Comparison of ENCODE assay signal across 12 mouse cellular contexts in the genomic region with DNA sequence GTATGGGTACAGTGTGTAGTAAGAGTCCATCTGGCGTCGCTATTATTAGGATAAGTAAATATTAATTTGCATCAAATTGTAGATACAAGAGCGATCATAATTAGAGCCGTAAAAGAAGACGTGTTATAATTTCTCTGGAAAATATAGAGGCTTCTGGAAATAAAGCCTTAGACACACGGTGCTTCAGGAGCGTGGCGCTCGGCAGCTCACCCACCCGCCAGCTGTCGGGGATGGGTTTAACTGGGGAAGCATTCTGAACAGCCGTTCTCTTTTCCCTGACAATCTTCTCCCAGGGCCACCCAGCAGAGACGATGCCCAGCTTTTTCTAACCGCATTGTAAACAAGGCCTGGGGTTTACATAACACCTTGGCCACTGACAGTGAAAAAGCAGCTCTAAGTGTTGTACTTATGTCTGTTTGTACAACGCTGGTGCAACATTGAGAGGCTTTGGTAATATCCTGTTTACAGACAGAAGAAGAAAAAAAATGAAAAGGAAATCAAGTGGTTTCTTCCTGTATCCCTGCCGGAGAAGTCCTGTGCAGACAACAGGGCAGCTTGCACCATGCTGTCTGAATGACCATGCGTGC.
DNase-seq lines count a peak whose midpoint lies in the region; ATAC-seq and TF ChIP-seq lines count a peak whose summit lies in the region.
"Had no signal": no experiment of that assay in that cellular context is flagged by ENCODE, and none has a peak within 500 bp of the region (broad histone marks: within the 10 kb centered on the region; RNA-seq: fewer than 3 reads in every experiment).

No protein-coding gene starts in this region.

- TF ChIP-seq POLR2A in brain, embryonic 14.5 days (IDR thresholded peaks at IDR 0.05; ENCODE audit: borderline replicate concordance, extremely low read depth, insufficient read depth, insufficient read length, poor library complexity, severe bottlenecking): no peak

- no peaks in the 10 kb centered on the region for H3K27me3 ChIP-seq in midbrain, postnatal 0 days (ENCODE audit: insufficient read depth, low read length)
- H3K27me3 ChIP-seq: hindbrain, embryonic 15.5 days had no signal

- no peaks in the 10 kb centered on the region for H3K36me3 ChIP-seq in midbrain, postnatal 0 days (ENCODE audit: insufficient read depth, low read length)
- H3K36me3 ChIP-seq: hindbrain, embryonic 15.5 days had no signal

- H3K9ac ChIP-seq in midbrain, postnatal 0 days (replicated peaks; ENCODE audit: low read length, poor library complexity, severe bottlenecking): no peak overlapping the region
- H3K9ac ChIP-seq: hindbrain, embryonic 15.5 days had no signal

- no peaks in the 10 kb centered on the region for H3K4me1 ChIP-seq in midbrain, postnatal 0 days (ENCODE audit: insufficient read depth, low read length)

- no peak overlapping the region for H3K27ac ChIP-seq in midbrain, postnatal 0 days (ENCODE audit: low read depth, low read length)
- H3K27ac ChIP-seq: hindbrain, embryonic 15.5 days; macrophage had no signal

- DNase-seq in brain, embryonic 14.5 days (ENCODE audit: low read depth): peak; percentile 48
- peak; percentile 48 to 57 for DNase-seq in frontal cortex, postnatal 10 days (ENCODE audit: low spot score in 2 of 2)
- DNase-seq in left cerebral cortex, adult 18-20 months (ENCODE audit: low spot score in 2 of 2): peak; percentile 75 to 84
- peak; percentile 22 for DNase-seq in lung, postnatal 14 days
- no peak for DNase-seq in midbrain, postnatal 0 days (ENCODE audit: low spot score)
- no peak for DNase-seq in spleen, postnatal 14 days (ENCODE audit: low spot score in 2 of 2)
- DNase-seq: kidney, postnatal 36 days; thymus, postnatal 36 days had no signal

- H3K9me3 ChIP-seq in midbrain, postnatal 0 days (ENCODE audit: low read length): no peaks in the 10 kb centered on the region
- H3K9me3 ChIP-seq: hindbrain, embryonic 15.5 days had no signal

- H3K4me2 ChIP-seq in midbrain, postnatal 0 days (ENCODE audit: low read depth, low read length, poor library complexity, severe bottlenecking): no peak overlapping the region
- H3K4me2 ChIP-seq: hindbrain, embryonic 15.5 days had no signal

- no peak for ATAC-seq in inflammation-experienced regulatory T-cells, adult 6 months
- no peak for ATAC-seq in midbrain, postnatal 0 days (ENCODE audit: low FRiP score)
- ATAC-seq in monocyte, adult 5-6 weeks (replicated peaks; ENCODE audit: insufficient number of reproducible peaks, low FRiP score, low TSS enrichment, poor library complexity, severe bottlenecking): no peak

- no peak for TF ChIP-seq CTCF in brain, embryonic 14.5 days (IDR thresholded peaks at IDR 0.05; ENCODE audit: borderline replicate concordance, extremely low read depth, insufficient read depth, insufficient read length)
- TF ChIP-seq CTCF in midbrain, postnatal 0 days (IDR thresholded peaks at IDR 0.05): no peak

- no peak overlapping the region for H3K4me3 ChIP-seq in midbrain, postnatal 0 days (ENCODE audit: low read depth, low read length)
- H3K4me3 ChIP-seq: hindbrain, embryonic 15.5 days had no signal

- 70% methylated on average over 17 of the region's 17 CpGs for WGBS in midbrain, postnatal 0 days

Comparison
In these comparisons a context has a peak if more than half of its experiments do, and no peak if none do; other contexts are left out.
1. DNase-seq: peak in brain, embryonic 14.5 days (single experiment), frontal cortex, postnatal 10 days (2 of 2), left cerebral cortex, adult 18-20 months (2 of 2) and lung, postnatal 14 days (single experiment); none in midbrain, postnatal 0 days (single experiment) and spleen, postnatal 14 days (0 of 2).